Mouse (Mus musculus): Measurements from ENCODE around the gene Acaa1a.

GRCm38 (mm10) chr9:119342728-119343127 is 3.3 kb downstream of the Acaa1a start:
- no peak for TF ChIP-seq CTCF (IDR thresholded peaks at IDR 0.05)
- no peak for TF ChIP-seq POLR2A (IDR thresholded peaks at IDR 0.05; ENCODE audit: insufficient read depth, low read depth, low read length)
